Mouse (Mus musculus) erythroblast, adult 5-6 weeks (primary cell): ENCODE results near the gene Amotl1. TPM values are rescaled to one million over a fixed set of nuclear protein-coding genes. Genes with fewer than 3 reads are reported as not detected.
"Not testable (repeated sequence)": the region's sequence is repeated elsewhere in the genome, so short reads cannot be mapped to it uniquely, and the experiment has no call there.

Source experiments
- ATAC-seq: replicated peaks from 2 replicates; pipeline ENCODE4 v1.8.0; 2016; ENCODE audit warnings: moderate number of reproducible peaks, mild to moderate bottlenecking, moderate TSS enrichment, inconsistent platforms; ENCODE audit not compliant: poor library complexity, low FRiP score, severe bottlenecking
- total RNA-seq, 2 experiments: library from RNA; stranded (forward) in 1 of 2; stranded (reverse) in 1 of 2; fragments of 150-400 nt in 1 of 2; fragments of 200-764, 138-1000 nt in 1 of 2; gene quantifications; 2 replicates each; pipeline versions ENCODE4 v1.2.3 to v1.2.4; 2015 to 2017; ENCODE audit warnings: low replicate concordance in 2 of 2

The Amotl1 gene
- total RNA-seq, 2 experiments from 2014 or later: not detected

DNA sequence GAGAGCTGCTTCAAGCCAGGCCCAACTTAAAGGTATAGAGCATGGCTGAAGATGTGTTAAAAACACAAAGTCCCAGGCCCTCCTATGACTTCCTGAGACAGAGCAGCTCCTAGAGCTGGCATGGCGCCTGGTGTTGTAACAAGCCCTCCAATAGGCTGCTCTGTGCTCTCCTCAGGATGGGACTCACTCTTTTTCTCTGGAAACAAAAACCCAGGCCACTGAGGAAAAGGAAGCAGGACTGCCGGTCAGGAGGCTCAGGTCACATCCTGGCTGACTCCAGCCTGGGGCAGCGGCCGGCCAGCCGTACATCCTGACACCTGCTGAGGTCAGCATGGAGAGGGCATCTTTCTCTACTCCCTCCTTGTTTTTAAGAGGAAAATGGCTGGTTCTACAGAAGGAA, 36.3 kb downstream of the Amotl1 start:
- ATAC-seq: no peak

DNA sequence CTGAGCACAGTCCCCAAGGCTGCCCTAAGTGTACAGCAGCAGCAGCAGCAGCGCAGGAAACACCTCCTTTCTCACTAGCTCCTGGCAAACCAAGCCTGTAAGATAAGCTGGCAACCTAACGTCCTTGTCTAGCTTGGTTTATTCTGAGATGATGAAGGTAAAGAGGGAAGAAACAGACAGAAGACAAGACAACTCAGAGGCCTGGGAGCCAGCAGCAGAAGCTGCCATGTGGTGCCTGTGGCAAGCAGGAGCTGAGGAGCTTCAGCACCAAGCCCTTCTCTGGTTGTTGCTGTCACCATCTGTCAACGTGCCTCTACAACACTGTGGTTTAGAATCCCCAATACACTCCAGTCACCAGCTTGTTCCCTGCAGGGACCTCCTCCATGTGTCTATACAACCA, 37.4 kb downstream of the Amotl1 start:
- no peak for ATAC-seq

DNA sequence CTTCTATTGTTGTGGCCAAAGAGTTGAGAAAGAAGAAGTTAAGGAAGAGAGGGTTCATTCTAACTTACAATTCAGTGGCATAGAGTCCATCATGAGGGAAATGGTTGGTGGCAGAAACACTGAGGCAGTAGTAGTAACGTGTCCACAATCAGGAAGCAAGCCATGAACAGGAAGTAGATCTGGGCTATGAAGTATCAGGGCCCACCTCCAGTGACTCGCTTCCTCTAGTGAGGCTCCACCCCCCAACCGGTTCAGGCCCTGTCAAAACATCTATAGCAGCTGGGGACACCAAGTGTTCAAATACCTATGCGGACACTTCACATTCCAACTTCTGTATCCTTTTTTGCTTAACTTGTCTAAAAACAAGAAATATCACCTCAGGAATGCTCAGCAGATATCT, 38.9 kb downstream of the Amotl1 start:
- no peak for ATAC-seq

DNA sequence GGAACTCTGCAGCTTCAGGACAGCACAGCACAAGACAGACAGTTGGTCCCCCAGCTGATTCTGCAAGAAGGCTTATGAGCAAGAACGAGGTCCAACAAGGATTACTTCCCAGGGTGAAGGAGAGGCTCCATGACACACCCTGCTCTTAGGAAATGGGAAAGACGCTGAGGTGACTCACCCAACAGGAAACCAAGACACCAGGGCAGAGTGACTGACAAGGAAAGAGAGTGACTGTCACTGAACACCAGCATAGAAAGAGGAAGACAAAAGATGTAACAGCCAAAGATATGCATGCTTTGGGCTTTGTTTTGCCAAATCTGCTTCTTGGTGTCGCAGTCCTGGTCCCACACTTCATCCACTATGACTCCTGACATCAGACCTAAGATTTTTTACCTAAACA, 40.5 kb downstream of the Amotl1 start:
- ATAC-seq: no peak

DNA sequence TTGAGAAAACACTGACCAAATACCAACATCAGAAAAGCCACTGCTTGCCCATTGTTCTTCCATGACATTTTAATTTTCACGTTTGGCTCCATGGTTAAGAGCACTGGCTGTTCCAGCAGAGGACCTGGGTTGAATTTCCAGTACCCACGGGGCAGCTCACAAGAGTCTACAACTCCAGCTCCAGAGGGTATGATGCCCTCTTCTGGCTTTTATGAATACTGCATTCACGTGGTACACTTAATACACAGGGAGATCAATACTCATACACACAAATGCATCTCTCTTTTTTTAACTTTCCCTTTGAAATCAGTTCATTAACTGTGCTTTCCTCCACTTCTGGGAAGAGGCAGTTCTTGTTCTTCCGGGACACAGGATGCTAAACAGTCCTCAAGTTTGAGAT, 41.4 kb downstream of the Amotl1 start:
- no peak for ATAC-seq

DNA sequence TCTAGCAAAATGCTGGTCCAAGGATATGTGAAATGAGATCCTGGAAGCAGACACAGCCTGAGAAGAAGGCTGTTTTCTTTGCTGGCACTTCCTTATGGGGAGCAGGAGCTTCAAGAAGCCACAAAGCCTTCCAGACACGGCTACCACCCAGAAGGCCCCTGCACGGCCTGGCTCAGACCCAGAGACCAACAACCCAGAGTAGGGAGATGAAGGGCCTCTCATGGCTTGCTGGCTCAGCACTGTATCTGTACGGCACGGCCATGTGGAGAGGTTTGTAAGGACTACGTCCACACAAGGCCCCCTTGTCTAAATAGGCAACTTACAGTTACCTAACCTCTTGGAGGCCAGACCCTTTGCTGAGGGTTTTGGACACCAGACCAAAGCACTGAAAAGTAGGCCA, 45.1 kb downstream of the Amotl1 start:
- no peak for ATAC-seq

DNA sequence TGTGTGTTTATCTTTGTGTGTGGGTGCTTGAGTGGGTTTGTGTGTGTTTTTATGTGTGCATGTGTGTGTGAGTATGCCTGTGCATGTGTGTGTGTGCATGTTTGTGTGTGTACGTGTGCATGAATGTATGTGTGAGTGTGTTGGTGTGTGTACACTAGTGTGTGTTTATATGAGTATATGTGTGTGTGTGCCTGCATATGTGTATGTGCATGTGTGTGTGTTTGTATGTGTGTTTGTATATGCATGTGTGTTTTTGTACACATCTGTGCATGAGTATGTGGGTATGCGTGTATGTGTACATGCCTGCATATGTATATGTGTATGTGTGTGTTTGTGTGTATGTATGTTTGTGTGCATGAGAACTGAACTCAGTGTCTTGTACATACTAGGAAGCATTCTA, 46.7 kb downstream of the Amotl1 start:
- no peak for ATAC-seq

DNA sequence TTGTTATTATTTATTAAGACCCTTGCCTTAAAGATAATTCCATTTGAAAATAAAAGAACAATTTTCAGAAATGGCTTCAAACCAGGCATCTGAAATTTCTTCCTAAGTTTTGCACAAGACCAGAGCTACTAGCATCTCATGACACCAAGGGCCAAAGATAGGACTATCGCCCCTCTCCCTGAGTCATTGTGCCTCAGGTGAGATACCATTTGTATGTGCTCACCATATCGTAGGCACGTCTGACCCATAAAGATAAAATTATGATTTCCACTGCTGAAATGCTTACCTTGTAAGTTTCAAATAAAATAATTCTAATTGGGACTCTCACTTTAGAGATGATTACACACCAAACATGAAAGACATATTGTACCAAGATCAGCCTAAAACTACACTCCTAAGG, 47.4 kb downstream of the Amotl1 start:
- no peak for ATAC-seq

DNA sequence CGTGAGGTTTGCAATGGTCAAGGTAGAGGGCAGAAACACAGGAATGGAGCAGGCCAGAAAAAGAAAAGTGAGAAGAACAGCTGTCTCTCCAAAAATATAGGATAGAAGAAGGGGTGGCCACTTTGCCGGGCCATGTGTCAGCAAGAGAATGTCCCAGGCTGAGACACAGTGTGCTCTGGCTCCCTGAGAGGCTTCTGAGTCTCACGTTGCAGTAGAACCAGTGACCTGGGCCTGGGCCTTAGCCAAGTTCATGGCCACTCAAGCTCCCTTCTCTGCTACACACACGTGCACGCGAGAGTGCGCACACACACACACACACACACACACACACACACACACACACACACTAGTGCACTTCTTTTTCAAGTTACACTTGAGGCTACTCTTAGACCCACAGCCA, 48.0 kb downstream of the Amotl1 start:
- no peak for ATAC-seq

DNA sequence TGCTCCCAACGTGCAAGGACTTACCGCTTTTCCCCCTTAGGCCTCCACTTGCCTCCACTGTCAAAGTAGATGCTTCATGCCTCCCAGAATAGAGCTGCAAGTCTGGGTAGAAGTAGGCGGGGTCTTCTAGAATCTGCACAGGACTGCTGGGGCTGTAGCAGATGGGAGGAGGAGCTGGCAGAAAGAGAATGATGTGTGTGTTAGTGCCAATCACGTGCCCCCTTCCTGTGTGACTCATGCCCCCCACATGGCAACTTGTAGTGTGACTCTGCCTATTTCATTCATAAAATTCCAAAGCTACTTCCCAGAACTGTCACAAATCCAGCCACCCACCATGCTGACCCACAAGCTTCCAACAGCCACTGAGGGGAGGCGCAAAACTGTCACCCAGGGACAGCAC, 48.4 kb downstream of the Amotl1 start:
- no peak for ATAC-seq

DNA sequence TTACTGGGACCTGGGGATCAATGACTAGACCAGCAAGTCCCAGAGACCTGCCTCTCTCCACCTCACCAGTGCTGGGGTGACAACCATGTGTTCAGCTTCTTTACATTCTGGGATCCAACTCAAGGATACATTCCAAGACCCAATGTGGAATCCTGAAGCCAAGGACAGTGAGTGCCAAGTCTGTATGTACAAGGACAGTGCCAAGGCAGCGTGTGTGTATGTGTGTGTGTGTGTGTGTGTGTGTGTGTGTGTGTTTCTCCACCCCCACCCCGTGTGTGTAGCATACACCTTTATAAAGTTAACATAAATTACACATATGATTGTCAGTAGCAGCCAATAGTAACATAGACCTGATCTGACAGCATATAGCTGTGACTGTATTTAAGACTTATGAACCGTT, 49.0 kb downstream of the Amotl1 start:
- no peak for ATAC-seq

DNA sequence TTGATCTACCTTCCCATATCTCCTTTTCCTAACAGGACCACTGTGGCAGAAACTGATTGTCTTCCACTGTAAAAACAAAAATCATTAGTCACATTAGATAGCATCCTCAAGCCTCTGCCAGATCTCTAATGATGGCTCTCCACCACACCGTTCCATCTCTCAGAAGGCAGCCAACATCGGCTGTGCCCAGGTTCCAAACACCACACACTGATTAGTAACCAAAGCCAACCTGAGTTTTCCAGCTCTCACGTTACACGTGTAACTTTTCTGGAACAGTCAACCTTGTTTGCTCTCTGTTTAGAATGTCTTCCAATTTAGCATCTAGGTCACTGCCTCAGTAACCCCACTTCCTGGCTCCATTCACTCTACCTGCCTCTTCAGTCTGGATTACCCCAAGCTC, 51.0 kb downstream of the Amotl1 start:
- ATAC-seq: no peak

DNA sequence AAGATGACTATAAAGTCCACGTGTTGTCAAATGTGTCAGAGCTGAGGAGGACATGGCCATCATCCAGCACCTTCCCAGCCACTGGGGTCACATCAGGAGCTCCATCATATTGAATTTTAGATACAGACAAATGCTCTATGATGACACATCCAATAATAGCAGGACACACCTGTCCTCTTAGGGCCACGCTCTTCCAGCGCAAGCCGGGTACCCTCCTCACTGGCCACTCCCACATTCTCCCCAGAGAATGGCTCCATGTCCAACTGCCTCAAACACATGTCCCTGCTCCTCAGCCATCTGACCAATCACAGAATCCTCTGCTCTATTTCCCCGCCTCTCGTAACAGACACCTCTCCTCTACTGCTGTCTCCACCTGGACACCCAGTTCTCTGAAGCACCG, 54.2 kb downstream of the Amotl1 start:
- ATAC-seq: no peak

DNA sequence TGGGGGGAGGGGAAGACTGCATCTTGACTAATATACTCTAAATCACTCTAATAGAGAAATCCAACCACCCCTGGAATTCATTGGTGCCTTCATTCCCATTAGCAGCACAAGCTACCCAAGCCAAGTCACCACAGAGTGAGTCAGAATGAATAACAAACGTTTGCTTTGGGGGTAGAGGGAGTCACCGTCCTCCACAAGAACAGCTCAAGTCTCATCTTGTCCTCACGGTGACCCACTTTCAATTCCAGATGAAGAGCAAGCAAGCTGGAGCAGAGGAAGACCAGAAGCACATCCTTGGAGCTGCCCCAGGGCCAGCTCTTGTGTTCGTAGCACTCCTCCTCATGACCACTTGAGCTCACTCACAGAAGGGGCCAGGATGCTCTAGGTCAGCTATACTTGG, 56.2 kb downstream of the Amotl1 start:
- ATAC-seq: no peak

DNA sequence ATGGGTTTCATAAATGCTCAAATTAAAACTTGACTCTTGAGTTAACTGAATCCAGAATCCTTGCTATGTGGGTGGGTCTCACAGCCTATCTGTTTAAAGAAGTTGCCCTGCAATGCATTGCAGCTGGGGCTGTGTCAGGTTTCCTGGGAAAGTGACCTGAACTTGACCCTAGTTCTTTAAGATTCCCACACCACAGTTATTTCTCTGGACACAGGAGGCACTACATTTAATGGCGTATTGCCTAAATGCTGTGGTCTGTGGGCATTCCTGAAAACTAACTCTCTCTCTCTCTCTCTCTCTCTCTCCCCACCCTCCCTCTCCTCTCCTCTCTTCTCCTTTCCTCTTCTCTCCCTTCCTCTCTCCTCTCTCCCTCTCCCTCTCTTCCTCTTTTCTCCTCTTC, 59.2 kb downstream of the Amotl1 start:
- no peak for ATAC-seq

DNA sequence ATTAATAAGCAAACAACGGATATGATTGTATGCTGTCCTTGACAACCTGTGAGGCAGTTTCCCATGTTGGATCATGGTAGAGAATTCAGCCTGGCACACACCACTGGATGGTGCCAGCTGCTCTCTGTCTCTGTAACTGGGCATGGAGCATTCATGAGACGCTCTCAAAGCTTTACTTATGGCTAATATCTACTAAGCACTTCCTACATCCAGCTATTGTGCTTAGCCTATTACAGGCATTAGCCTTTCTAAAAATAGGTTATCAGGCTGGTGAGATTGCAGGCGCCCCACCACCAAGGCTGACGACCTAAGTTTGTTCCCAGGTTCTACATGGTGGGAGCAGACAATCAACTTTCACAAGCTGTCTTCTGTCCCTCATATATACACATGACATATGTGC, 65.9 kb downstream of the Amotl1 start:
- no peak for ATAC-seq

DNA sequence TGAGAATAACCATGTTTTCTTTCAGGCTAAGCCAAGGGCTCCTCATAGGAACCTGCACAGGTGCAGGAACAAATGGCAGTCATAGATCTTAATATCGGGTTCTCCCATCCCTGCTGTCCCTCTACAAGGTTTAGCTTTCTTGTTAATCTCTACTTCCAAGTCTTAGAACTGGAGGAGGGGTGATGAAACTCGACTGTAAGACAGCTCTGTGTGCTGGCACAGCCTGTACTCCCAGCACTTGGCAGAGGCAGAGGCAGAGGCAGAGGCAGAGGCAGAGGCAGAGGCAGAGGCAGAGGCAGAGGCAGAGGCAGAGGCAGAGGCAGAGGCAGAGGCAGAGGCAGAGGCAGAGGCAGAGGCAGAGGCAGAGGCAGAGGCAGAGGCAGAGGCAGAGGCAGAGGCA, 68.5 kb downstream of the Amotl1 start:
- not testable (repeated sequence) for ATAC-seq

DNA sequence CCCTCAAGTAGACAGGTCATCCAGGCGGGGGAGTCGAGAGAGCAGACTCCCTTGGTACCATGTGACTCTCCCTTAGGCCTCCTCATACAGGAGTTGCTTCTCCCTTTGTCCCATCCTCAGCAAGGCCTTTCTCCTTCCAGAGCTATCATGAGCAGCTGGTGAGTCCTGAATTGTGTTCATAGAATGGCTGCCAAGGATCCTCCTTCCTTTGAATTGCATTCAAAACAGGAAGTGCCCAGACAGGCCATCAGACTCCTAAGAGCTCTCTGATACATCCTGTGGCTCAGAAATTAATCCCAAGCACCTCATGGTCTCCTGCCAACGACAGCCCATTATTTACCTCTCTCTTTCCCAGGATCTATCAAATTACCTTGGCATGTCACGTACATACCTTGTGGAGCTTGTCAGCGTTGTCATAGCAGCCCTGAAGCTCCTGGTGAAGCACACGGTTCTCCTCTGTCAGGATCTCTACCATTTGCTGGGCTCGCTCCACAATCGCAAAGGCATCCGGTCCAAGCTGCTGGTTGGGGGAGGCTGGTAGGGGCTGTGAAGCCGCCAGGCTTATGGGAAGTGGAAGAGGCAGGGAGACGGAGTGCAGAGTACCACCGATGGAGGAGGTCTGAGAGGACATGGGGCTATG, 70.0 kb downstream of the Amotl1 start:
- no peak for ATAC-seq

DNA sequence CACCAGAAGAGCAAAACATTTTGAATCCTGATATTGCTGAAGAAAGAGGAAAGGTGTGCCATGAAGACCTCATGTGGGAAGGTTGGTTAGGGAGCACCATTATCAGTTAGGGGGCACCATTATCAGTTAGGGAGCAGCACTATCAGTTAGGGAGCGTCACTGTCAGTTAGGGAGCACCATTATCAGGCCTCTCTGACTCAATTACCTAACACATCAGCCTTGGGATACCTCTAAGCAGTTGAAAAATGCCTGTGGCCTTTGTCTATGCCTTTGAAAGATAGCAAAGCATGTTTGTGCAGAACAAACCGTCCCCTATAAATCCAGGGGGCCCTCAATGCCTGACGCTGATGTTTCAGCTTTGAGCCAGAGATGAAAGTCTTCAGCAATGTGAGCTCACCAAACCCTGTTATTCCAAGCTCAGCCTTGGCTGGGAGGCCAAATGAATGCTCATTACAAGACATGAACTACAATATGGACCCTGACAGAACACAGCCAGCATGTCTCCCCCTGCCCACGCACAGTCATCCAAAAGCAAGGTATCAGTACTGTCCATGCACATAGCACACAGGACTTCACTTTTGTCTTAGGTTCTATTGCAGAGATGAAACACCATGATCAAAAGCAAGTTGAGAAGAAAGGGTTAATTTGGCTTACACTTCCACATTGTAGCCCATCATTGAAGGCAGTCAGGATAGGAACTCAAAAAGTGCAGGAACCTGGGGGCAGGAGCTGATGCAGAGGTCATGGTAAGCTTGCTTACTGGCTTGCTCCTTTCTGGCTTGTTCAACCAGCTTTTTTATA, 75.5 kb downstream of the Amotl1 start:
- ATAC-seq: no peak

DNA sequence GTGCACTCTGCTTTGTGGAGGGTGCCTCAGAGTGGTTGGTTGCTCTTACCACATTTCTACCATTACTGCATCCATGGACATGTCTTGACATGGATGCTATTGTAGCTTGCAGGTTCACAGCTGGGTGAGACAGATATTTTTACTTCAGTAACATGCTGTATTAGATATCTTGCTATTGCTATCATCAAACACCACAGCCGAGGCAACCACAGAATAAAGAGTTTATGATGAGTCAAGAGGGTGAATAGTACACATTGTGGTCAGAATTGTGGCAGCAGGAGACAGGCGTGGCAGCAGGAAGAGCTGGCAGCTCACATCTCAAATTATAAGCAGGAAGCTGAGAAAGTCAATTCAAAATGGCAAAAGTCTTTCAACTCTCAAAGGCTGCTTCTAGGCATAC, 76.4 kb downstream of the Amotl1 start:
- ATAC-seq: no peak

DNA sequence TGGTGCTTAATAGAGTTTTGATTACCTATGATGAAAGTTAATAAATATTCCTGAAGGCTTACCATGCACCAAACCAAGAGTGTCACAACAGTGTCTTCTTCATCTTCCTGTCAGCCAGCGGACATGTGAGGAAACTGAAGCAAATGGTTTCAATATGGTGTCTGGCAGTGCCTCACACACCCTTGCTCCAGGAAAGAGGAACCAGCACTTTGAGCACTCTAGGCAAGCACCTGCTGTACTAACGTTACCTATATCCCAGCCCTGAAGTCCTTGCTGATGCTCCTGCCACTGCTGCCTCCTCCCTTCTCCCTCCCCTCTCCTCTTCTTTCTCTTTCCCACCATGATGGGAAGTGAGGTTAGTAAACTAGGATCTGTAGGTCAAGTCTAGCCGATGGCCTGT, 80.4 kb downstream of the Amotl1 start:
- ATAC-seq: no peak

DNA sequence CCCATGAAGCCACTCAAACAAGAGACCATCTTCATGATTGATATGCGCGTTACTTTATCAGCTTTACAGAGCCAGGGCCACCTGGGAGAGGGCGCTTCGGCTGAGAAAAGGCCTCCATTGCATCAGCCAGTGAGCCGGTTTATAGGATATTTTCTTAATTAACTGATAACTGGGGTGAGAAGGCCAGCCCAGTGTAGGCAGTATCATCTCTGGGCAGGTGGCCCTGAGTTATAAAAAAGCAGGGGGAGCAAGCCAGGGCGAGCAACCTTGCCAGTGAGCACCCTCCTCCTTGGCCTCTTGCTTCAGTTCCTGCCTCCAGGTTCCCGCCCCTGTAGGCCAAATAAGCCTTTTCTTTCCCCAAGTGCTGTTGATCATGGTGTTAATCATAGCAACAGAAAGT, 81.5 kb downstream of the Amotl1 start:
- ATAC-seq: no peak
